Mouse (Mus musculus): Measurements from ENCODE around the gene Nkd1. TPM values are rescaled to one million over a fixed set of nuclear protein-coding genes. Genes with fewer than 3 reads are reported as not detected.

Gene Nkd1
- polyA plus RNA-seq, 1 experiment from 2014 or later = 15.1 TPM

DNA sequence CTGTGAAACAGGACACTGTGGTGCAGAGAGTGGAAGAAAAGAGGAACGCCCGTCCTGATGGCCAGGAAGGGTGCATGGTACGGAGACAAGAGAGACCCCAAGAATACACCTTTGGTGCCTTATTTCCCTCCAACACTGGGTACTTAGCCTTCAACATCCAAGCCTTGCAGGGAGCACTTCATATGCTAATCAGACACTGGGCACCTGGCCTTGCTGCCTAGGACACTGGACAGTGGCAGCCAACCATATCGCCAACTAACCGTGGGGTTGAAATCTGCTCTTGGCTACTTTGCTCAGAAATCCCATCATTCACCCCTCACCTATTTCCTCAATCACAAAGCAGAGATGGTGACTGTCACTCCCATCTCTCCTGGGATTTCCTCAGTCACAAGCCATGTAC is 10.1 kb upstream of the Nkd1 start:
- Histone ChIP-seq H3K27ac (replicated peaks in 1 of 2; ENCODE audit: control insufficient read depth in 1 of 2, insufficient read depth in 1 of 2, low read depth in 2 of 2, low read length in 2 of 2) (no peak overlapping the region), H3K9me3 (ENCODE audit: control insufficient read depth, low read length) (0 out of 2 replicates have a peak, but pooled peaks cover 4% of the 10 kb centered on the region), H3K4me2 (ENCODE audit: low read length) (no peak overlapping the region), H3K36me3 (ENCODE audit: control insufficient read depth, insufficient read depth, low read length) (no peaks in the 10 kb centered on the region), H3K4me3 (ENCODE audit: control insufficient read depth in 1 of 2, insufficient read depth in 1 of 2, low read depth in 1 of 2, low read length in 2 of 2) (no peak overlapping the region), H3K9ac (ENCODE audit: low read length) (no peak overlapping the region), H3K27me3 (ENCODE audit: control insufficient read depth, insufficient read depth, low read length) (peaks cover 31% of the 10 kb centered on the region), H3K4me1 (ENCODE audit: control insufficient read depth in 2 of 2, insufficient read depth in 2 of 2, low read length in 2 of 2) (peaks cover 3 to 4% of the 10 kb centered on the region in 2 experiments; a peak in 2 of 4 replicates)
- 90% methylated on average over 5 of the region's 5 CpGs for WGBS
- no peak for ATAC-seq (ENCODE audit: insufficient number of reproducible peaks, insufficient read depth, low FRiP score, low read depth)

DNA sequence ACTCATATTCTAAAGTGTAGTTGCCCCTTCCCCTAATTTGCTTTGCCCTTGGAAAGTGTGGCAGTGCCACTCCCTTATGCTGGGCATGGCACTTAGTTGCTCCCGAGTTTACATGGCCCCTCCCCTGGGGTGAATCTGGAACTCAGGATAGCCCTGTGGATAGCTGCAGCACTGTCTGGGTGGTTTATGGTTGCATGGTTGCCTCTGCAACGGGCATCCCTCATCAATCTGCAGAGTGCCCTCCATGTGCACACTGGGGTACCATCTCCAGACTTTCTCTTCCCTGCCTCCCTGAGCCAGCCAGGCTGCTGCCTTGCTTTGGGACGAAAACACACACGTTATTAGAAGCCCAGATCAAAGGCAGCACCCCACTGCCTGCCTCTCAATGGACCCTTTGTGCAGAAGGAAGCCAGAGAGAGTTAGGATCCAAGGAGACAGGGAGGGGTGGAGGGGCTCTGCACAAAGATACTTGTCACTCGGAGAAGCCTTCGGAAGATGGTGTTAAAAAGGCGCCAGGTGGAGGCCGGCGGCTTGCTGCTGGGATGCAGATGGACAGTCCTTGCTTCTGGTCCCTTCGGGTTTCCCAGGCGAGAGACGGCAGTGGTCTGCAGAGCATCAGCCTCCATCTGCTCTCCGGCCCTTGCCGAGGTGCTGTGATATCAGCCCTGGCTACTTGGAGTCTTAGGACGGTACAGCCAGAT is 8.9 kb upstream of the Nkd1 start:
- H3K4me3 ChIP-seq (ENCODE audit: control insufficient read depth in 1 of 2, insufficient read depth in 1 of 2, low read depth in 1 of 2, low read length in 2 of 2) = no peak overlapping the region
- H3K9me3 ChIP-seq (ENCODE audit: control insufficient read depth, low read length) = 0 out of 2 replicates have a peak, but pooled peaks cover 4% of the 10 kb centered on the region
- H3K36me3 ChIP-seq (ENCODE audit: control insufficient read depth, insufficient read depth, low read length) = no peaks in the 10 kb centered on the region
- H3K9ac ChIP-seq (ENCODE audit: low read length) = no peak overlapping the region
- no peak for ATAC-seq (ENCODE audit: insufficient number of reproducible peaks, insufficient read depth, low FRiP score, low read depth)
- H3K4me2 ChIP-seq (ENCODE audit: low read length) = no peak overlapping the region
- H3K27ac ChIP-seq (replicated peaks in 1 of 2; ENCODE audit: control insufficient read depth in 1 of 2, insufficient read depth in 1 of 2, low read depth in 2 of 2, low read length in 2 of 2) = no peak overlapping the region
- H3K27me3 ChIP-seq (ENCODE audit: control insufficient read depth, insufficient read depth, low read length) = peaks cover 34% of the 10 kb centered on the region
- peaks cover 3 to 4% of the 10 kb centered on the region in 2 experiments; a peak in 2 of 4 replicates for H3K4me1 ChIP-seq (ENCODE audit: control insufficient read depth in 2 of 2, insufficient read depth in 2 of 2, low read length in 2 of 2)
- 6% methylated on average over 15 of the region's 15 CpGs for WGBS

DNA sequence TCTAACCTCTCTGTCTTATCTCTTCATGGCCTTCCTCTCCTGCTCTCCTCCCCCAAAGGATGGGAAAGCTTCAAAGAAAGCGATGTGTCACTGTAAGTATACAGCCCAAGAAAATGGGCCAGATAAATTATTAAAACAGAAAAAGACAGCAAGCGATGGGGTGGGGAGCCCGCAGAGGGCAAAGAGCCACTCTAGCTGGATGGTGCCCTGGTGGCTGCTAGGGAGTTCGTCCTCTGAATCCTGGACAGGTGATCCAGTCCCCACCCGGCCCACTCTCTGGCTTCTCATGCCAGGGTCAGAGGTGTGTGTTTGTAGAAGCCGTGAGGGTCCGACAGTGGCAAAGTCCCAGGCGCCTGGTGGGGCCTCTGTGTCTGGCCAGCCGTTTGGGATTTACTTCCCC is 3.1 kb upstream of the Nkd1 start:
- Histone ChIP-seq H3K27me3 (ENCODE audit: control insufficient read depth, insufficient read depth, low read length) (peaks cover 41% of the 10 kb centered on the region), H3K9ac (ENCODE audit: low read length) (no peak overlapping the region), H3K36me3 (ENCODE audit: control insufficient read depth, insufficient read depth, low read length) (no peaks in the 10 kb centered on the region), H3K4me1 (ENCODE audit: control insufficient read depth in 2 of 2, insufficient read depth in 2 of 2, low read length in 2 of 2) (peaks cover 7 to 19% of the 10 kb centered on the region in 2 experiments), H3K4me3 (ENCODE audit: control insufficient read depth in 1 of 2, insufficient read depth in 1 of 2, low read depth in 1 of 2, low read length in 2 of 2) (no peak overlapping the region), H3K27ac (replicated peaks in 1 of 2; ENCODE audit: control insufficient read depth in 1 of 2, insufficient read depth in 1 of 2, low read depth in 2 of 2, low read length in 2 of 2) (no peak overlapping the region), H3K9me3 (ENCODE audit: control insufficient read depth, low read length) (0 out of 2 replicates have a peak, but pooled peaks cover 4% of the 10 kb centered on the region), H3K4me2 (ENCODE audit: low read length) (no peak overlapping the region)
- ATAC-seq (ENCODE audit: insufficient number of reproducible peaks, insufficient read depth, low FRiP score, low read depth) = no peak
- WGBS = 49% methylated on average over 9 of the region's 9 CpGs

DNA sequence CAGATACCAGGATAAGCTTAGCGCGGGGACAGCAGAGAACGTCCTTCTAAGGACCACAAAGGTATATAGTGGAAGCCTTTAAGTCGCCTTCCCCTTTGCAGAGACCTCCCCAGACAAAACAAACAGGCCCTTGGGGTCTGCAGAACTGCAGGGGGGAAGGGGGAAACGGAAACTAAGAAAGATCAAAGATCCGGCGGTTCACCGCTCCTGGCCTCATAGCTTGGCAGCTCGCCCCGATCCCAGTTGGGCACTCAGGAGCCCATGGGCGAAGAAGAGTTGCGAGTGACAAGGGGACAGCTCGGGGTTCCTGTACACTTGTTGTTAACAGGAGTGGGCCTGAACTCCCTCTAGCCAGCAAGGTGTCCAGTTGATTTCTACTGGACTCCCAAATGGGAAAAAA is 773 bp upstream of the Nkd1 start:
- WGBS = 15% methylated on average over 13 of the region's 13 CpGs
- Histone ChIP-seq H3K27me3 (ENCODE audit: control insufficient read depth, insufficient read depth, low read length) (peaks cover 28% of the 10 kb centered on the region), H3K9me3 (ENCODE audit: control insufficient read depth, low read length) (0 out of 2 replicates have a peak, but pooled peaks cover 2% of the 10 kb centered on the region), H3K4me3 (ENCODE audit: control insufficient read depth in 1 of 2, insufficient read depth in 1 of 2, low read depth in 1 of 2, low read length in 2 of 2) (peak overlapping the region in 1 of 2 experiments; percentile 75; a peak in 1 of 4 replicates), H3K4me1 (ENCODE audit: control insufficient read depth in 2 of 2, insufficient read depth in 2 of 2, low read length in 2 of 2) (peaks cover 16 to 24% of the 10 kb centered on the region in 2 experiments), H3K27ac (replicated peaks in 1 of 2; ENCODE audit: control insufficient read depth in 1 of 2, insufficient read depth in 1 of 2, low read depth in 2 of 2, low read length in 2 of 2) (no peak overlapping the region), H3K9ac (ENCODE audit: low read length) (no peak overlapping the region; the same call in 1 of the 2 replicates), H3K4me2 (ENCODE audit: low read length) (peak overlapping the region; percentile 100), H3K36me3 (ENCODE audit: control insufficient read depth, insufficient read depth, low read length) (no peaks in the 10 kb centered on the region)
- no peak for ATAC-seq (ENCODE audit: insufficient number of reproducible peaks, insufficient read depth, low FRiP score, low read depth)

DNA sequence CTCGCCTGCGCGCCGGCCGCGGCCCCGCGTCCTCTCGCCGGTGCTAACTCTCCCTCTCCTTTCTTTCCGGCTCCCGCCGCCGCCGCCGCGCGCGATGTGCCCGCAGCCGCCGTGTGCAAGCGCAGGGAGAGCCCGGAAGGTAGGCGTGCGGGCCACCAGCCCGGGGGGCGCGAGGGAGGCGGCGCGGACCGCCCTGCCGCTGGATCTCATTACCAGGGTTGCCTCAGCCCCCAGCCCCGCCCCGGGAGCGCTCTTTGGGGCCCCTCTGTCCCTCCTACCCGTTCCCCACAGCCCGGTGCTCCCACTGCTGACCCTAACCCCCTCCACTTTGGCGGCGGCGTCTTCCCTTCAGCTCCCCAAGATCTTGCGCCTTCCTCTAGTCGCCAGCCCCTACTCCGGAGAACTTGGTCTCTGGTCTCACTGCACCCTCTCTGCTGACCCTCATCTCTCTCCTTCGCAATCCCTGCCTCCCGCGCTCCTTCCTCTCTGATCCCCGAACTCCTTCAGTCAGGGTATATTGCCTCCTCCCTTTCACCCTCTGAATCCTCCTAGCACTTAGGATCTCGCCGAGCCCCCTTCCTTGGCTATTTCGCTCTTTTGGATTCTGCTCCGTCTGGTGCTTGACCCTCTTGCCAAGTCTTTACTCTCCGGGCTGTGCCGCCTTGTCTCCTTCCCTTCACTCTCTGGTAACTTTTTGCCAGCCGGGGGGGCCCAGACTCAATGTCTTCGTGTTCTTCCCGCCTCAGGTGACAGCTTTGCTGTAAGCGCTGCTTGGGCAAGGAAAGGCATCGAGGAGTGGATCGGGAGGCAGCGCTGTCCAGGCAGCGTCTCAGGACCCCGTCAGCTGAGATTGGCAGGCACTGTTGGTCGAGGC is 624 bp downstream of the Nkd1 start:
- Histone ChIP-seq H3K9me3 (ENCODE audit: control insufficient read depth, low read length) (no peaks in the 10 kb centered on the region), H3K4me1 (ENCODE audit: control insufficient read depth in 2 of 2, insufficient read depth in 2 of 2, low read length in 2 of 2) (peaks cover 16 to 24% of the 10 kb centered on the region in 2 experiments), H3K27ac (replicated peaks in 1 of 2; ENCODE audit: control insufficient read depth in 1 of 2, insufficient read depth in 1 of 2, low read depth in 2 of 2, low read length in 2 of 2) (peak overlapping the region in 1 of 2 experiments; percentile 37; a peak in 1 of 4 replicates), H3K27me3 (ENCODE audit: control insufficient read depth, insufficient read depth, low read length) (peaks cover 28% of the 10 kb centered on the region), H3K4me3 (ENCODE audit: control insufficient read depth in 1 of 2, insufficient read depth in 1 of 2, low read depth in 1 of 2, low read length in 2 of 2) (peak overlapping the region; percentile 62 to 75), H3K4me2 (ENCODE audit: low read length) (peak overlapping the region; percentile 100), H3K9ac (ENCODE audit: low read length) (peak overlapping the region; percentile 83), H3K36me3 (ENCODE audit: control insufficient read depth, insufficient read depth, low read length) (no peaks in the 10 kb centered on the region)
- under 1% methylated on average over 58 of the region's 65 CpGs for WGBS
- ATAC-seq (ENCODE audit: insufficient number of reproducible peaks, insufficient read depth, low FRiP score, low read depth) = peak; percentile 8; the same call in 1 of the 2 replicates

DNA sequence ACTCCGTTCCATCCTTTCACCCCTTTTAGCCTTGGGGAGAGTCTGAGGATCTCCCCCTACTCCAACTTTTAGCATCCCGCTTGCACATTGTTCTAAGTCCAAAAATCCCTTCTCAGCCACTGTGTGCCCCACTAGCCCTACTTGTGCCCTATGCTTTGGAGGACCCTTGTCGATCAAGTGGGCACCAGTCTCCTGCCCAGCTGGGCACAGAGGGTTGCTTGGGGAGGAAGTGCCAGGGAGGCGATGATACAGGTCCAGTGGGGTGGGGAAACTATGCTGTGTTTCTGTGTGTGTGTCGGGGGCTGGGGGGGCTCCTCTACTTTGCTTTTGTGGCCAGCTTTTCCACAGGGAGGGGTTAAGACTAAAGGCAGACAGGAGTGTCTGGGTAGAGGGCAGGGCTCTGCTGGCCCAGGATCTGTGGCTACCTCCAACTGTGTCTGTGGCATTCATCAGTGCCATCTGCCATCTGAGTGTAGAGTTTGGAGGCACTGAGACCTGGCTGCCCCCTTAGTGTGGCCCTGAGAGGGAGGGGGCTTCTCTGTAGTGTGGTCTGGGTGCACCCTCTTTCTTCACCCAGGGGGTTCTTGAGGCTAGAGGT is 1.4 kb downstream of the Nkd1 start:
- Histone ChIP-seq H3K4me1 (ENCODE audit: control insufficient read depth in 2 of 2, insufficient read depth in 2 of 2, low read length in 2 of 2) (peaks cover 16 to 24% of the 10 kb centered on the region in 2 experiments), H3K4me2 (ENCODE audit: low read length) (peak overlapping the region; percentile 100), H3K36me3 (ENCODE audit: control insufficient read depth, insufficient read depth, low read length) (no peaks in the 10 kb centered on the region), H3K27me3 (ENCODE audit: control insufficient read depth, insufficient read depth, low read length) (peaks cover 22% of the 10 kb centered on the region), H3K27ac (replicated peaks in 1 of 2; ENCODE audit: control insufficient read depth in 1 of 2, insufficient read depth in 1 of 2, low read depth in 2 of 2, low read length in 2 of 2) (no peak overlapping the region), H3K4me3 (ENCODE audit: control insufficient read depth in 1 of 2, insufficient read depth in 1 of 2, low read depth in 1 of 2, low read length in 2 of 2) (peak overlapping the region; percentile 62 to 75), H3K9me3 (ENCODE audit: control insufficient read depth, low read length) (no peaks in the 10 kb centered on the region), H3K9ac (ENCODE audit: low read length) (peak overlapping the region; percentile 83; the same call in 1 of the 2 replicates)
- 49% methylated on average over 5 of the region's 5 CpGs for WGBS
- ATAC-seq (ENCODE audit: insufficient number of reproducible peaks, insufficient read depth, low FRiP score, low read depth) = no peak

DNA sequence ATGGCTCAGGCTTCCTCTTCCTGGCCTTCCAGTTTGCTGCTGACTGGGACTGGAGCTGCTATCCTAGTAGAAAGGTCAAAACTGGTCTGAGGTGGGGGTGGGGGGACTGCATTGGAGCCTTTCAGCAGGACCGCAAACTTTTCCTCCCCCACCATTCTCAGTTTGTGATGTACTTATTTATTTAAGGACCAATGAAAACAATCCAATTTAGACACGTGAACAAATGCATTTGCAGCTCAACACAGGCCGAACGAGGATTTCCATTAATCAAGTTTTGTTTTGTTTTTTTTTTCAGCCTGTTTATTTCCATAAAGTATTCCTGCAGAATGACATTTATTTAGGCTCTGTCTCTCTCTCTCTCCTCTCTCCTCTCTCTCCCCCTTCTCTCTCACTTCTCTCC is 2.5 kb downstream of the Nkd1 start:
- Histone ChIP-seq H3K9me3 (ENCODE audit: control insufficient read depth, low read length) (no peaks in the 10 kb centered on the region), H3K4me1 (ENCODE audit: control insufficient read depth in 2 of 2, insufficient read depth in 2 of 2, low read length in 2 of 2) (peaks cover 16 to 24% of the 10 kb centered on the region in 2 experiments), H3K27me3 (ENCODE audit: control insufficient read depth, insufficient read depth, low read length) (peaks cover 17% of the 10 kb centered on the region), H3K4me3 (ENCODE audit: control insufficient read depth in 1 of 2, insufficient read depth in 1 of 2, low read depth in 1 of 2, low read length in 2 of 2) (no peak overlapping the region), H3K36me3 (ENCODE audit: control insufficient read depth, insufficient read depth, low read length) (no peaks in the 10 kb centered on the region), H3K4me2 (ENCODE audit: low read length) (peak overlapping the region; percentile 100), H3K27ac (replicated peaks in 1 of 2; ENCODE audit: control insufficient read depth in 1 of 2, insufficient read depth in 1 of 2, low read depth in 2 of 2, low read length in 2 of 2) (no peak overlapping the region), H3K9ac (ENCODE audit: low read length) (no peak overlapping the region)
- ATAC-seq (ENCODE audit: insufficient number of reproducible peaks, insufficient read depth, low FRiP score, low read depth) = no peak
- WGBS = 53% methylated on average over 4 of the region's 4 CpGs

Measured in heart, embryonic 14.5 days (tissue).